Mouse (Mus musculus): ENCODE data around the gene Gne. TPM values are rescaled to one million over a fixed set of nuclear protein-coding genes. Genes with fewer than 3 reads are reported as not detected.
A peak's percentile ranks its signal among the peaks of the same experiment; 100 is the strongest.
"Not testable (repeated sequence)": the region's sequence is repeated elsewhere in the genome, so short reads cannot be mapped to it uniquely, and the experiment has no call there.

Gene Gne
- total RNA-seq, 1 experiment from 2014 or later, result 31.5 TPM

DNA sequence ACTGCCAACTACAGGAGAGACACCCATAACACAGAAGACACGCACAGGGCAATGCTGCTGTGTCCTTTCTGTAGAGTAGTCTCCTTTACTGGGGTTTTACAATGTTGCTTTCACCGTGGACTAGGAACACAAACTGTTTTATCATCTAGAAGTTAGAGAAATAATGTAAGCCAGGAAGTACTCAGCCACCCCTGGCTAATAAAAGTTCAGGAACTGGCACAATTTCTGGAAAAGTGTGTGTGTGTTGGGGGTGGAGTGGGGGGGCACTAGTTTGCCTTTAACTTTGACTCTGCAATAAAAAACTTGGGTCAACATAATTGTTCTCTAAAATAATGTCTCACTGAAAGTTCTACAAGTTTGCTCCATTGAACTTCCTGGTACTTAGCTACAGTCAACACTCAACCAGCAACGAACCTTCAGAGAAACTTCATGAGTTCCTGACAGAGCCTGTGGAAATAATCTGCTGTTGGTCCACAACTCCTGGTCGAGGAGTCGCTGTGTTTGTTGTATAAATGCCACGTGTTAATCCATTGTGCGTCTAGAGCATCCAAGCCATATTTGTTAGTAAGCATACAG is 5.5 kb downstream of the Gne start:
- ATAC-seq (replicated peaks in 1 of 2; ENCODE audit: insufficient read depth in 1 of 2, low FRiP score in 2 of 2, low TSS enrichment in 1 of 2, low read depth in 1 of 2, poor library complexity in 2 of 2, severe bottlenecking in 2 of 2), result no peak

DNA sequence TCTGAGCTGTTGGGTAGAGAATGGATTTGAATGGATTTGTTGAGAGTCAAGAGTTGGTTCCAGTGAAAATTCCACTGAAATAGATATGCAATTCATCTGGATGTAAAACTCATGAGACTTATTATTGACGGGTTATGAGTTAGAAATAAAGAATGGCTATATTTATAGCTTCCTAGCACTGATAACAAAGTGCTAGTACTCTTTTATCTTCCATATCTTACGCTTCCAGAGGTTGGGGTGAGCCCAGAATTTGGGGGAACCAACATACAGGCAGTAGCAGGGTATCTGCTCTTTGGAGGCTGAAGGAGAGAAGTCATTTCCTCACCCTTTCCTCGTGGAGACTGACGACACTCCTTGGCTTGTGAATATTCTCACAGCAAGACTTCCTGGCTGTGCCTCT is 9.6 kb downstream of the Gne start:
- ATAC-seq (replicated peaks in 1 of 2; ENCODE audit: insufficient read depth in 1 of 2, low FRiP score in 2 of 2, low TSS enrichment in 1 of 2, low read depth in 1 of 2, poor library complexity in 2 of 2, severe bottlenecking in 2 of 2), result no peak

DNA sequence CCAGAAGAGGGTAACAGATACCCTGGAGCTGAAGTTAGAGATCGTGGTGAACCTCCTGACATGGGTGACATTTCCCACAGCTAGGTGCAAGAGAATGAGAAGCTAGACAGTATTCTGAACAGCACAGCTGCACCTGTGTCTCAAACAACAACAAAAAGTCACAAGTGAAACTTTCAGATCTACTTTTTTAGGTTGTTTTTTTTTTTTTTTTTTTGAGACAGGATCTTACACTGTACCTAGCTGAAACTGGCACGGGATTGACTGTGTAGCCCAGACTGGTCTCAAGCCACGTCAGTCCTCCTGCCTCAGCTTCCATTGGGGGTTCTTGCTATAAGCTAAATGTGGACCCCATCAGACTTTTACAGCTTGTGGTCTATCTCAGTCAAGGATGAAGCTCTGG is 10.2 kb downstream of the Gne start:
- no peak for ATAC-seq (replicated peaks in 1 of 2; ENCODE audit: insufficient read depth in 1 of 2, low FRiP score in 2 of 2, low TSS enrichment in 1 of 2, low read depth in 1 of 2, poor library complexity in 2 of 2, severe bottlenecking in 2 of 2)

DNA sequence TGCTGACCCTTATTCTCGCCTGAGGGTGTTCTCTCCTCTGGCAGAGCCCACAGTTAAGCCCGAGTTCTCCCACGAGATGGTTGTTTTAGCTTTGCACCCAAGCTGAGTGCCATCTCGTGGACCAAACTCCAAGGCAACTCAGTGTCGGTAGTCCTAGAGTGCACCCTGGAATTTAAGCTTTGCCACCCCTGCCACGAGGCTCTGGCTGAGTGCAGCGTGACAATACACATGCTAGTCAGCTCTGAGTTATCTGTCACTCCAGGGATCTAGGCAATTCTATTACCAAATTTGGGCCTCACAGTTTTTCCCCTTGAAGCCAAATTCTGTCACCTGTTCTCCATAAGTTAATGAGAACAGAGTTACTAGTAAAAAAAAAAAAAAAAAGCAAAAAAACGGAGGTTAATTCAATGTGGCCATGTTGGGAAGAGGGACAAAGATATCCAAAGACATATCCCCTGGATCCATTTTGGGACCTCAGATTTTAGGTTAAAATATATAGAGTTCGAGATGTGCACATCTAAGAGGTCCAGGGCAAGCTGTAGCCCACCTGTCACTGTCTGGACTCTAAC is 11.0 kb downstream of the Gne start:
- ATAC-seq (replicated peaks in 1 of 2; ENCODE audit: insufficient read depth in 1 of 2, low FRiP score in 2 of 2, low TSS enrichment in 1 of 2, low read depth in 1 of 2, poor library complexity in 2 of 2, severe bottlenecking in 2 of 2), result peak; percentile 60 to 66

DNA sequence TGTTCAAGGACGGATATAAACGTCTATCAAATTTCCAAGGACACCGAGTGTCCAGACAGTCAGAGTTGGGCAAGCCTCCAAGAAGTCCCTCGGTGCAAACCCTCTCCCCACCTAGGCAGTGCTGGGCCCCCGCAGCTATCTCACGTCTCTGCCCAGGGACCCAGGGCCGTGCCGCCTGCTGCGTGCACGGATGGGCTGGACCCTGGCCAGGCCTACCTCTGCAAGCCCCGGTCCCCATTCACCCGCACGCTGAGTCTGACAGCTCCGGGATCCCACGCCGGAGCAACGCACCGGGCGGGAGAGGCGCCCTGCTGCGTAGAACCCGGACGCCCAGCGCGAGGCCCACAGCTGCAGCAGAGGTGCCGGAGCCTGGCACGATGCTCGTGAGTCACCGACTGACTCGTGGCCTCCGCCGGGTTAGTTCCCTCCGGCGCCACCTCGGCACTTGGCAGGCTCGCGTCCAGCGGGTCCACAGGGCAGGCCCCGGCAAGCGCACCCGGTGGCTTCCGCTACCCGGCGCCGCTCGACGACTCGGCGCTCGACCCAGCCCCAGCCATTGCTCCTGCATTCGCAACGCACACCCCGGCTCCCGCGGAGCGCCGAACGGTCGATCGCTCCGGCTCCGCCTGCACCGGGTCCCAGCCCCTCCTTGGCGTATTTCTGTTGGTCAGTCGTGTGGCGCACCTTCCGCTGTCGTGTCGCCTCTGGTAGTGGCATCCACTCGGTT is 11.7 kb downstream of the Gne start:
- ATAC-seq (replicated peaks in 1 of 2; ENCODE audit: insufficient read depth in 1 of 2, low FRiP score in 2 of 2, low TSS enrichment in 1 of 2, low read depth in 1 of 2, poor library complexity in 2 of 2, severe bottlenecking in 2 of 2), result peak; percentile 91 to 94

DNA sequence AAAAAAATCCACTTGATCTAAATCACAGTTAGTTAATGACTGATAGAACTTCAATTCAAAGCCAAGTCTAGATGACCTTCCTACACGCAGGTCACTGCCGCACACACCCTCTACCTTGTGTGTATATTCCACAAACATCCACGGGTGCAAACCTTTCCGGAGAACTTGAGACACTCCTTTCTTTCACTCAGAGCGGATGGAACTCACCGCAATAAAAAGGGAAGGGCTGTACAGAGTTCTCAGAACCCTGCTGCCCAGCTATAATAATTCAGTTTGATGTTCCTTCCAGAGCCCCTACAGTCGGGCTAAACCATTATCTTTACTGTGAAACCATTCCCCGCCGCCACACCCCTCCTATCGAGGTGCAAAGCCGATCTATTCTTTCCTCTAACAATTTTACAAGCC is 12.2 kb downstream of the Gne start:
- peak; percentile 17 to 33; a peak in 3 of 4 replicates for ATAC-seq (replicated peaks in 1 of 2; ENCODE audit: insufficient read depth in 1 of 2, low FRiP score in 2 of 2, low TSS enrichment in 1 of 2, low read depth in 1 of 2, poor library complexity in 2 of 2, severe bottlenecking in 2 of 2)

DNA sequence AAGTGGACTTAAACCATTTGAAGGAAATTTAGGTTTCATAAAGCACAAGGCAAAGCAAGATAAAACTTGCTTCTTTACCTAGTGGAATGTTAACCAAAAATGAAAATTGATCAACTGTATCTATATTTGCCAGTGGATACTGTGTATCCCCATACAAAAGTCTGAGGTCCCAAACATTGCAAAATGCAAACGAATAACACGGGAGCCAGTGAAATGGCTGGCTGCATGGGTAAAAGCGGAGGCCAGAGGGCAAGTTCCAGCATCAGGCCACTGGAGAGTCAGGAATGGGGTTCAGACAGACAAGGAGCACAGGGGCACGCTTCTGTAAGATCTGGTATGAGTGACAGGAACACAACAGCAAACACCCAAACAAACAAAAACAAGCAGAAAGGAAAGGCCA is 13.3 kb downstream of the Gne start:
- no peak for ATAC-seq (replicated peaks in 1 of 2; ENCODE audit: insufficient read depth in 1 of 2, low FRiP score in 2 of 2, low TSS enrichment in 1 of 2, low read depth in 1 of 2, poor library complexity in 2 of 2, severe bottlenecking in 2 of 2)

DNA sequence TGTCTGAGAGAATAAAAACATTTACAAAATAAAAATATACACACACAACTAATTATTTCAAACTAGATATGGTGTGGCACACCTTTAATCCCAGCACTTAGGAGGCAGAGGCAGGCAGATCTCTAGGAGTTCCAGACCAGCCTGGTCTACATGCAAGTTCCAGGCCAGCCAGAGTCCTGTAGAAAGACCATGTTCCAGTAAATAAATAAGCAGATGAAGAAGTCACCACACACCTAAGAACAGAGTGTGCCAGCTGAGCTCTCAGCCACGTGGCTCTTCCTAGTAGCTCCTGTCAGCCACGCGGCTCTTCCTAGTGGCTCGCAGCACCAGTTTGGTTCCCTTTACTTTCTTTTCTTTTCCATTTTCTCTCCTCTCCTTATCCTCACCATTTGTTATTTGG is 14.6 kb downstream of the Gne start:
- no peak for ATAC-seq (replicated peaks in 1 of 2; ENCODE audit: insufficient read depth in 1 of 2, low FRiP score in 2 of 2, low TSS enrichment in 1 of 2, low read depth in 1 of 2, poor library complexity in 2 of 2, severe bottlenecking in 2 of 2)

DNA sequence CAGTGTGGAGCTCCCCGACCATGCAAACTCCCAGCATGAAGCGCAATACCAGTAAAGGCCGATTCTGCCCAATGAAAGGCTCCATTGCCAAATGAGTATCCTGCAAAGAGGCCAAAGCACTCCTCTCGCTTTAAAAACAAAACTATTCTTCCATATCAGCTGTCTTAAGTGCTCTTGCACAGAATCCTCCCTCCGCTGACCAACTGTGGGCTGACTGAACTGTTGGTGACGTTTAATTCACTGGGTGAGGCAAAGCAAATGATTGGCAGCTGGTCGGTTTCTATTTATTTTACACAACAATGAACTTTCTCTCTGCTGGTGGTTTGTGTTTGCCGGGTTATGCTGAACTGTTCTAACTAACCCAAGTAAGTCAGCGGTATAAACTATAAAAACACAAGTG is 15.2 kb downstream of the Gne start:
- ATAC-seq (replicated peaks in 1 of 2; ENCODE audit: insufficient read depth in 1 of 2, low FRiP score in 2 of 2, low TSS enrichment in 1 of 2, low read depth in 1 of 2, poor library complexity in 2 of 2, severe bottlenecking in 2 of 2), result no peak

DNA sequence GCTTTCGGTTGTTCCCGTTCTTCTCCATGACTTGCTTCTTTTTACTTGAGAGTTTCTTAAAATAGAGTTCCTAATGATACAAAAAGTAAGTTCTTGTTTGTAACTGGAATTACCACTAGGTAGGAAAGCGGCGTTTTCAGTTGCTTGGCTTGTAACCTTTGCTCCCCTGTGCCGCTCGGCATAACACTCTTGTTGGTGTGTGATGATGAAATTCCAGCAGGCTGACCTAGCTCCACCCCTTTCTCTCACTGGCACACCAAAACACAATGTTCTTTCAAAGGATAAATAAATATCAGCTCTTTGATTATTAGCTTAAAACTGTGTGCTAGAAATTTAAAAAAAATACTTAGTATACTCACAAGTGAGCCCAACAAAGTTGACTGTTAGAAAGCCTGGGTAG is 17.1 kb downstream of the Gne start:
- ATAC-seq (replicated peaks in 1 of 2; ENCODE audit: insufficient read depth in 1 of 2, low FRiP score in 2 of 2, low TSS enrichment in 1 of 2, low read depth in 1 of 2, poor library complexity in 2 of 2, severe bottlenecking in 2 of 2), result no peak

DNA sequence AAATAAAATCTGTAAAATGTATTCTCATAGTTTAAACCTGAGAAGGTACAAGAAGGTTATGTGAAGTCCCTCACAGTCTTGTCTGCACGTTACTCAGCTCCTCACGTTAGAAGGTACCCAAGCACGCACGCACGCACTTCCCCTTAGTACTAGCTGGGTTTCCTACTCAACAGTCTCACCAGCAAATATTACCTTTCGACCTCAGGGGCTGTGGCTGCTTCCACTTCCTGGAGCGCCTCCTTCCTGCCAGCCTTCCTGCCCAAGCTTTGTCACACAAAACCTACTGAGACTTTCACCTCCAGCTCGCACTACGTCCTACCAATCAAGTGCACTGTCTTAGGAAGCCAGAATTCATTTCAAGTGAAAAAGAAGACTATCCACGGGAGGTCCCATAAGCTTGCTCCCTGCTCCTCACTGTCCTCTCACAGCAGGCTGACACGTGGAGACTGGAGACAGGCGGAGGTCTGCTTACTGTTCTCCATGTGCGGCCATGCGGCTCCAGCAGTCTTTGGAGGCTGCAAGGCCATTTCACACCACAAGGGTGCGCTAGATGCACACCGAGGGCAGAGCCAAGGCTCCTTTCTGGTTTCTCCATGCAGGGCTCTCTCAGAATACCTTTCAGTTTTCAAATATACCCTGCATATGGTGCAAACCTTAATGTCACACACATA is 18.5 kb downstream of the Gne start:
- peak; percentile 84 to 89 for ATAC-seq (replicated peaks in 1 of 2; ENCODE audit: insufficient read depth in 1 of 2, low FRiP score in 2 of 2, low TSS enrichment in 1 of 2, low read depth in 1 of 2, poor library complexity in 2 of 2, severe bottlenecking in 2 of 2)

DNA sequence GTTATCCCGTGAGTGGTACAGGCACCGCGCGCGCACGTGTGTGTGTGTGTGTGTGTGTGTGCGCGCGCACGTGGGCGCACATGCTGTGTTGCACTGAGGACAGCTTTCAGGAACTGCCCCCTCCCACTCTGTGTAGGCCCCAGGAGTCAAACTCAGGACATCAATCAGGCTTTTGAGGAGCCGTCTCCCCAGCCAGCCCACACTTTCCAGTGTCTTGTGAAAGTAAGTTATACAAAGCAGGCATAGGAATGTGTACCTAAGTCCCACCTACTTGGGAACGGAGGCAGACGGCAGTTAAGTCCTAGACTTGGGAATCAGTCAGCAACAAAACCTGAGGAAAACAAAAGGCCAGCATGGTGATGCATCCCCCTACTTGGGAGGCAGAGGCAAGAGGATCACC is 21.2 kb downstream of the Gne start:
- ATAC-seq (replicated peaks in 1 of 2; ENCODE audit: insufficient read depth in 1 of 2, low FRiP score in 2 of 2, low TSS enrichment in 1 of 2, low read depth in 1 of 2, poor library complexity in 2 of 2, severe bottlenecking in 2 of 2), result 0 out of 4 replicates have a peak, but pooled peaks of 1 of the 2 experiments have one; percentile 8

DNA sequence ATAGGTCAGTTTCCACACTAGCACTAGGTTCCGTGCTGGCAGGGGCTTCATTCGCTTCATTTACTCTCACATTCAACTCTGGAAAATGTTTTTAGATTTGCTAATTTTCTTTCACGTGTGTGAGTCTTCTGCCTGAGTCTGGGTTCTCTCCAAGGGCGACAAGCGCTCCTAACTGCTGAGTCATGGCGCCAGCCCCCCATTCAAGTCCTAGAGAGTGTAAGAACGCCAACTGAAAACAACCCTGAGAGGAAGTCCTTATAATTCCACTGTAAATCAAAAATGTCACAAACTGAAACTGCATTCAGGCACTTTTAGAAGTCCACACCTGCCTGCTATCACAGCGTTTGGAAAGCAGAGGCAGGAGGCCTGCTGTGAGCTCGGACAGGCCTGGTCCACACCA is 21.9 kb downstream of the Gne start:
- peak; percentile 66 to 72 for ATAC-seq (replicated peaks in 1 of 2; ENCODE audit: insufficient read depth in 1 of 2, low FRiP score in 2 of 2, low TSS enrichment in 1 of 2, low read depth in 1 of 2, poor library complexity in 2 of 2, severe bottlenecking in 2 of 2)

DNA sequence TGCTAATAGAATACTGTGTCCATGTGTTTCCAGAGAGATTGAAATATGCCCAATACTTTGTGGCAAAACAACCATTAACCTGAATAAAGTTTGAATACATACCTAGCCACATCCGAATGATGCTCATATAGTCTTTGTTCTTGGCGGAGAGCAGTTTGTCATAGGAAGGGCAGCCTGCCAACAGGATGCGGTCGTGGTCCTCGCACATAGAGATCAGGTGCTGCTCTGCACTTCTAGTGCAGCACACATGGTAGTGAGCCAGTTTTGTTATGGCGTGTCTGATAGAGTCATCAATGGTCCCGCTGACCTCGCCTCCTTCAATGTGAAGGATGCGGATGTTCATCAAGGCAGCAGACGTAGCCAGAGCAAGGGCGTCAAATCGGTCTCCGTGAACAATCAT is 24.3 kb downstream of the Gne start:
- ATAC-seq (replicated peaks in 1 of 2; ENCODE audit: insufficient read depth in 1 of 2, low FRiP score in 2 of 2, low TSS enrichment in 1 of 2, low read depth in 1 of 2, poor library complexity in 2 of 2, severe bottlenecking in 2 of 2), result no peak

DNA sequence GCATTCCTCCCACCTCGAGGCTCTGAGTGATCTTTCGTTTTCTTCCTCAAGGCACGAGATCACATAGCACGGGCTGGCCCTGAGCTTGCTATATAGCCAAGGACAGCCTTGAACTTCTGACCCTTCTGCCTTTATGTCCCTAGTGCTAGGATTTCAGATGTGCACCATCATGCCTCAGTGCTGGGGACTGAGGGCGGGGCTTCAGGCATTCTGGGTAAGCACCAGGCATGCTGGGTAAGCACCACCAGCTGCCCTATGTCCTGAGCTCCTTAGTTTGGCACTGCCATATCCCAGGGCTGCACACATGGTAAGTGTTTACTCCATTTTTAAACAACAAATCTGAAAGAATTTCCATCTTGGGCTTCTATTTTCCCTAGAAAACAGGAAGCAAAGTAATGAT is 34.2 kb downstream of the Gne start:
- no peak for ATAC-seq (replicated peaks in 1 of 2; ENCODE audit: insufficient read depth in 1 of 2, low FRiP score in 2 of 2, low TSS enrichment in 1 of 2, low read depth in 1 of 2, poor library complexity in 2 of 2, severe bottlenecking in 2 of 2)

DNA sequence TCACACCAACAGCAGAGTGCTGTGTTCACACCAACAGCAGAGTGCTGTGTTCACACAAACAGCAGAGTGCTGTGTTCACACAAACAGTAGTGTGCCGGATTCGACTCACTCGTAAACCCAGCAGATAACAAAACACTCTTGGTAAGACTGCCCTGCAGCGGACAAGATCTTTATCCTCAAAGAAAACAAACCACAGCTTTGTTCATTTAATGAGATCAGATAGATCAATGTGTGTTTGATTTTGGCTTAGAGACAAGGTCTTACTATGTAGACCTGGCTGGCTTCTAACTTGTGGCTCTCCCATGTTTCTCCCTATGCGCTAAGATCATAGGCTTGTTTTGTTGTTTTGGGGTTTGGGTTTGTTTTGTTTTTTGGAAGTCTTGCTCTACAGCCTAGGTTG is 37.9 kb downstream of the Gne start:
- ATAC-seq (replicated peaks in 1 of 2; ENCODE audit: insufficient read depth in 1 of 2, low FRiP score in 2 of 2, low TSS enrichment in 1 of 2, low read depth in 1 of 2, poor library complexity in 2 of 2, severe bottlenecking in 2 of 2), result no peak

DNA sequence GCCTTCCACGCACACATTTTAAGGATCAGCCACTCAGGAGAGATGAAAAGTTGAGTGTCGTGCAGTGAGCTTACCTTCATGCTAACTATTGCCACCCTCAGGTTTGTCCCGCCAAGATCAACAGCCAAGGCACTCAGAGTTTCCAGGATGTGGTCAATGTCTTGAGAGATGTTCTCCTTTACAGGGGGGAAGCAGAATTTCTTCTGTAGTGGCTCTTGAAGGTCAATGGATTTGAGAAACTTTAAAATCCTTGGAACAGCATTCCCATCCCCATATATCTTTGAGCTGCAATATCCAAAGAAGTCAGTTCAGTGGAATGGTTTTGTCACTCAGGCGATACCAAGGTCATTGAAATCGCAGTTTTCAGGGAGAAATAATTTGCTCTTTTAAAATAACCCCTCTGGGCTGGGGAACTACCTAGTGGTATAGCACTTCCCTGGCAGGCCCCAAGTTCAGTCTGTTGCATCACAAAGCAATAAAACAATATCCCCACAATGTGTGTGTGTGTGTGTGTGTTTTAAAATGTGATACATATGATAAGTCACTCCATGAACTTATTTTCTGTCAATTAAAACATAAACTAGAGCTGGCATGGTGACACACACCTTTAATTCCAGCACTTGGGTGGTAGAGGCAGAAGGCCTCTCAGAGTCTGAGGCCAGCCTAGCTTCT is 39.2 kb downstream of the Gne start:
- 0 out of 4 replicates have a peak, but pooled peaks have one; percentile 17 for ATAC-seq (replicated peaks in 1 of 2; ENCODE audit: insufficient read depth in 1 of 2, low FRiP score in 2 of 2, low TSS enrichment in 1 of 2, low read depth in 1 of 2, poor library complexity in 2 of 2, severe bottlenecking in 2 of 2)

DNA sequence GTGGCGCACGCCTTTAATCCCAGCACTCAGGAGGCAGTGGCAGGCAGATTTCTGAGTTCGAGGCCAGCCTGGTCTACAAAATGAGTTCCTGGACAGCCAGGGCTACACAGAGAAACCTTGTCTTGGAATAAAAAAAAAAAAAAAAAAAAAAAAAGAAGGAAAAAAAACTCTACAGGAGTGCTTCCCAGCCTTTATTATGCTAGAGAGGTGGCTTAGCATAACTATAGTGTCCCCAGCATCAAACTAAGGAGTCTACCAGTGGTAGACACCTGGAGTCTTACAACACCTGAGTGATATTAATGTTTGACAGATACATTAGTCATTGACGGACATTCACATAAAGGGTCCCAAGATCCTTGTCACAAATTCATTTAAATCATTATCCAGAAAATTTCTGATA is 40.8 kb downstream of the Gne start:
- not testable (repeated sequence) for ATAC-seq (replicated peaks in 1 of 2; ENCODE audit: insufficient read depth in 1 of 2, low FRiP score in 2 of 2, low TSS enrichment in 1 of 2, low read depth in 1 of 2, poor library complexity in 2 of 2, severe bottlenecking in 2 of 2)
